Mouse (Mus musculus) gastrocnemius, adult 2 months (tissue): Measurements from ENCODE around the gene Mettl23. TPM values are rescaled to one million over a fixed set of nuclear protein-coding genes. Genes with fewer than 3 reads are reported as not detected.
"Not testable (repeated sequence)": the region's sequence is repeated elsewhere in the genome, so short reads cannot be mapped to it uniquely, and the experiment has no call there.

ENCODE experiments used
- DNase-seq: peaks from one replicate; pipeline ENCODE4 v3.0.0; 2022
- H3K27ac ChIP-seq: fragments of 200-600 bp; 2 replicates; pipeline ENCODE4 v1.8.1; 2022; ENCODE audit warnings: mild to moderate bottlenecking
- H3K4me3 ChIP-seq: fragments of 200-600 bp; 2 replicates; pipeline ENCODE4 v1.8.1; 2022; ENCODE audit warnings: mild to moderate bottlenecking, moderate library complexity
- CTCF ChIP-seq: fragments of 200-600 bp; IDR thresholded peaks from 2 replicates; pipeline ENCODE4 v1.8.1; 2022; ENCODE audit warnings: antibody characterized with exemption, mild to moderate bottlenecking, moderate library complexity
- intact Hi-C: fragments of 180-260 bp; cut with DNase I; formaldehyde crosslinking; loops from one replicate; pipeline ENCODE4 v1.15.1; 2025
- total RNA-seq, 2 experiments: library from RNA; stranded (reverse); gene quantifications; 2 replicates each; pipeline ENCODE4 v1.2.3; 2021

Gene Mettl23
- total RNA-seq, 2 experiments from 2014 or later = 35.4 to 42.9 TPM

DNA sequence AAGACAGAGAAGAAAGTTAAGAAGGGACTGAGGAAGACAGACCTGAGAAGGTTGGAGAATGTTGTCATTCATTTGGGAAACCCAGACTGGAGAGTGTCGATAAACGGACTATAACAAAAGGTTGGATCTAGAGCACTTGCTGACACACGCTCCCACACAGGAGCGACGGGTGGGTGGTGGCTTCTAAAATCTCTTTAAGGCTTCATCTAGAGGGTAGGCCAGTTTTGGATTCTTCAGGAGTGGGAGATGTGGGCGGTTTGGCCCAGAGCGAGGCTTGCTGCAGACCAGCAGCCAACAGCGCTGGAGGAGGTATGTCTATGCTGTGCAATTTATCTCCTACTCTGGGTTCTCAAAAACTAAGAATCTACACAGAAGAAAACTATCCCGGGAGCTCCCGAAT is 20.5 kb upstream of the Mettl23 start:
- no peak for TF ChIP-seq CTCF
- intact Hi-C loops = no loop called here
- Histone ChIP-seq H3K4me3 (peak overlapping the region; percentile 38), H3K27ac (peak overlapping the region; percentile 83)
- DNase-seq = no peak

- no peak for DNase-seq
- intact Hi-C loops = no loop called here
- no peak for TF ChIP-seq CTCF
- H3K27ac ChIP-seq = peak overlapping the region; percentile 83
- no peak overlapping the region for H3K4me3 ChIP-seq
These were observed 19.8 kb upstream of the Mettl23 start for GRCm38 (mm10) chr11:116823255-116823654.

- DNase-seq, H3K27ac ChIP-seq, intact Hi-C loops, H3K4me3 ChIP-seq: not testable (repeated sequence)
These were observed 19.2 kb upstream of the Mettl23 start for GRCm38 (mm10) chr11:116823885-116824284.

DNA sequence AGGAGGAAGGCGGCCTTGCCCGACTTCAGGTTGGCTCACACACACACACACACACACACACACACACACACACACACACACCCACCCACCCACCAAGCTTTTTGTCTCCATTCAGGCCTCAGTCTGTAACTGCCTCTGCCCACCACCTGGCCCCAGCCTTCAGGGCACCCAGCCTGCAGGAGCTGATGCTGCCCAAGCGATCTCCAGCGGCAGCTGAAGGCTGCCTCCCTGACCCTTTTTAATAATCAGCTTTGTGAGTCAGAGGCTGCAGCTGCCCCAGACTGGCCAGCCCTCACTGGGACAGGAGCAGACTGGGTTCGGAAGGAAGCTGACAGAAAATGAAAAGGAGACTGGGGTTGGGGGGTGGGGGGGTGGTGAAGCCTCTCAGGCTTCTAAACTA is 17.8 kb upstream of the Mettl23 start:
- DNase-seq = no peak
- Histone ChIP-seq H3K27ac (peak overlapping the region; percentile 91), H3K4me3 (peak overlapping the region; percentile 86)
- TF ChIP-seq CTCF = no peak
- intact Hi-C loops = no loop called here

DNA sequence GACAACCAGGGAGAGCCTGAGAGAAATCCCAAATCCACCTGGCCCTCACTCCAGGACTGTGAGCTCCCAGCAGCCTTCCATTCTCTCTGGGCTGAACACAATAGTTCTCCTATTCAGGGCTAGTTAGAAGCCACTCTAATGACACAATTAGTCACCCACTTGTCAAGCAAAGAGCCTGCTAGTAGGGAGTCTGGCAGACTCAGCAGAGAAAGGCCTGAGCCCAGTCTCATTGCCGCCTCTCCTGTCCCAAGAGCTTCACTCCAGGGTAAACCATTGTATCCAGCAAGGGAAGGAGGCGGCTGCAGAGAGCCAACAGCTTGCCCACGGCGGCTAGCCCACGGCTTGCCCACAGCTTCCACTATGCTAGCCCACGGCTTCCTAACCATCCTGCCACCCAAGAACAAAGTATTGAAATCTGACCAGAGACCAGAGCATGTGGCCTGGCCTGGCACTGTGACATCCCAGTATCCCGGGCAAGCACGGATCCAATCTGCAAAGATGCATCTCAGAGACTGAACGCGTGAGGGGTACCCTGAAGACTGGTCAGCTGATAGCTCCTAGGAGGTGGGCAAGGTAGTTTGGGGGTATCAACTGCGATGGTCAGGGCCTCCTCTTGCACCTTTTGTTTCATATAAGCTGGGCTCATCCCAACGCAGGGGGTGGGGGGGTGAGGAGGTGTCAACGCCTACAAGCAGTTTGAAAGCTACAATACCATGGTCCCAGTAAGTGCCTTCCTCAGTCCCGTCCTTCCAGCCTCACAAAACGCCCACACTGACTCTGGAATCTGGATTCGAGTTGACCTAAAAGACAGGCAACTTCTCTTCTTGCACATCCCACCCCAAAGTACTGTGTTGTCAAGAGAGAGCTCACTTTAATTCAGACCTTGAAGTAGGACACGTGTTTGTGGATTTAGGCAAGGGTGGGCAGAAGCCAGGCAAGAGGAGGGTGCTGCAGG is 16.3 kb upstream of the Mettl23 start:
- intact Hi-C loops = no loop called here
- DNase-seq = no peak
- no peak for TF ChIP-seq CTCF
- Histone ChIP-seq H3K27ac (peak overlapping the region; percentile 91), H3K4me3 (peak overlapping the region; percentile 86)

DNA sequence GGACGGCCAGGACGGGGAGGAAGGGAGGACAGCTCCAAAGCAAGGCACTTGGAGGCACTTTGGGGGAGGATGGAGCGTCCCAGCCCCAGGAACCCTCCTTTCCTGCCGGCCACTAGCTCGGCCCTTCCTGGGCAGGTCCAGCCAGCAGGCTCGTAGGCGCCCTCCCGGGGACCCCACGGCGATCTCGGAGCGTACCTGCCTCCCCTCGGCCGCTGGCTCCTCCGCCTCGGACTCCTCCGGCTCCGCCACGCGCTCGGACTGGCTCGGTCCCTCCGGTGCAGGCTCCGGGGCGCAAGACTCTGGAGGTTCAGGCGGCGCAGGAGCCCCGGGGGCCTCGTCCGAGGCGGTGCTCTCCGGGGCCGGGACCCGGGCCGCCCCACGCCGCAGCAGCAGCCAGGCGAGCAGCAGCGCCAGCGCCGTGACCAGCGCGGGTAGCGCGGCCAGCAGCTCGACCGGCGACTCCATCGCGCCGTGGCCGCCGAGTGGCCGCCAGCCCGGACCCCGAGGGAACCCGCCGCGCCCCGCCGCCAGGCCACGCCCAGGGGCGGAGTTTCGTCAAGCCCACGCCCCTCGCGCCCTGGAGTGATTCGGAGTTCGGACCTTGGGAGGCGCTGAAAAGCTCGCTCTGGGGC is 15.4 kb upstream of the Mettl23 start, which contains the start of gene Mxra7:
Gene Mxra7 (minus strand): TSS at position 513 of the 632 bp plus-strand sequence.
- intact Hi-C loops = no loop called here
- peak; percentile 91 for DNase-seq

GRCm38 (mm10) chr11:116832172-116832685 is 10.8 kb upstream of the Mettl23 start:
- intact Hi-C loops = no loop called here
- H3K27ac ChIP-seq = no peak overlapping the region
- no peak for TF ChIP-seq CTCF
- DNase-seq = no peak
- no peak overlapping the region for H3K4me3 ChIP-seq

More for the DNA sequence above, 15.4 kb upstream of the Mettl23 start, which contains the start of gene Mxra7:
- H3K4me3 ChIP-seq = peak within 1 kb of the TSS; percentile 86
- H3K27ac ChIP-seq = peak within 1 kb of the TSS; percentile 91
- TF ChIP-seq CTCF = peak; percentile 11; the same call in 1 of the 2 replicates

GRCm38 (mm10) chr11:116834954-116835353 is 8.1 kb upstream of the Mettl23 start:
- intact Hi-C loops = no loop called here
- Histone ChIP-seq H3K27ac (no peak overlapping the region), H3K4me3 (no peak overlapping the region)
- no peak for DNase-seq
- no peak for TF ChIP-seq CTCF

GRCm38 (mm10) chr11:116836283-116836682 is 6.8 kb upstream of the Mettl23 start:
- intact Hi-C loops = no loop called here
- H3K27ac ChIP-seq = no peak overlapping the region
- no peak for DNase-seq
- no peak overlapping the region for H3K4me3 ChIP-seq
- TF ChIP-seq CTCF = no peak

DNA sequence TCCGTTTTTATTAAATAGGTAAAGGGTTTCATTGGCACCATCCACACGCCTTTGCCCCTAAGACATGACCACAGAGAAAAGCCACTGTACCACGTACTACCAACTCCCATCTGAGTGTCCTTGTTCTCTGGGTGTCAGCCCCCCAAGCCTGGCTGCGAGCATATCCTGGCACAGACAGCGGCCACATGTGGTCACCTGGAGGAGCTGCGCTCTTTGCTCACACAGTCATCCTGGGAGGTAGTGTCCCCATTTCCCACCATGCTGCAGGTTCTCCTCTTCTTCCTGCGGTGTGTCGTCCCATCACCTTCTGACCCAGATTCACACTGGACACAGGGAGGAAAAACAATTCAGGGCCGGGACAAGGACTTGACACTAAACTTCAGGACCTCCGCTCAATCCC is 5.6 kb upstream of the Mettl23 start:
- intact Hi-C loops = no loop called here
- H3K27ac ChIP-seq = peak overlapping the region; percentile 83
- TF ChIP-seq CTCF = no peak

DNA sequence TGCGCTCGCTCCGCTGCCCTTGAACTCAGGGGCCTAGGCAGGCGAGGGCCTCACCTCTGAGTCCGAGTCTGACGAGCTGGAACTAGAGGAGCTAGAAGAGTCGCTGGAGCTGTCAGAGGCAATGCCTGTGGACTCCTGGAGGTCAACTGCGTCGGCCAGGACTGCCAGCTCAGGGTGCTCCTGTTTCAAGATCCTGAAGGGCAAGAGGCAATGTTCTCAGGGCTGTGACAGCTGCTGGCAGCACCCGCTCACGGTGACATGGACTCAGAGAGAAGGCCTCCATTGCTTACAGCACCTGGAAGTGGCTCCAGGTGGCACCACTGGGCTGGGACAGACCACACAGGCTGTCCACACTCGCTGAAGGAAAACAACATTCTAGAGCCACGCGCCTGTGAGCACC is 4.1 kb upstream of the Mettl23 start:
- intact Hi-C loops = no loop called here
- no peak overlapping the region for H3K4me3 ChIP-seq

More for the DNA sequence above, 5.6 kb upstream of the Mettl23 start:
- no peak for DNase-seq
- no peak overlapping the region for H3K4me3 ChIP-seq

GRCm38 (mm10) chr11:116839601-116840000 is 3.5 kb upstream of the Mettl23 start:
- Histone ChIP-seq H3K27ac (peak overlapping the region; percentile 83), H3K4me3 (peak overlapping the region; percentile 38)
- intact Hi-C loops = no loop called here
- no peak for DNase-seq
- TF ChIP-seq CTCF = no peak

More for the DNA sequence above, 4.1 kb upstream of the Mettl23 start:
- TF ChIP-seq CTCF = peak; percentile 28; the same call in 1 of the 2 replicates
- H3K27ac ChIP-seq = peak overlapping the region; percentile 83
- DNase-seq = peak; percentile 74

- intact Hi-C loops = no loop called here
These were observed 2.3 kb upstream of the Mettl23 start for GRCm38 (mm10) chr11:116840748-116841147.

More at GRCm38 (mm10) chr11:116840748-116841147, 2.3 kb upstream of the Mettl23 start:
- TF ChIP-seq CTCF = no peak
- no peak for DNase-seq
- peak overlapping the region; percentile 93 for H3K4me3 ChIP-seq
- peak overlapping the region; percentile 99; the same call in 1 of the 2 replicates for H3K27ac ChIP-seq
